Mouse (Mus musculus) limb, embryonic 13.5 days (tissue): ENCODE results near the gene Snx30. TPM values are rescaled to one million over a fixed set of nuclear protein-coding genes. Genes with fewer than 3 reads are reported as not detected.

Source experiments
- ATAC-seq: fragments of 200-750 bp; cut with Nextera tagmentation; 2 replicates; pipeline ENCODE4 v1.8.0; 2017; ENCODE audit warnings: low read depth, moderate number of reproducible peaks, moderate TSS enrichment; ENCODE audit not compliant: low FRiP score
- H3K27ac ChIP-seq: fragments of 300-500 bp; sonication (generic); 2 replicates; pipeline ENCODE4 v1.5.1; 2015; ENCODE audit warnings: inconsistent platforms, mild to moderate bottlenecking, moderate library complexity
- H3K27me3 ChIP-seq: fragments of 300-500 bp; sonication (generic); 2 replicates; pipeline ENCODE4 v1.6.1; 2015; ENCODE audit warnings: mild to moderate bottlenecking, inconsistent platforms
- H3K36me3 ChIP-seq: fragments of 300-500 bp; sonication (generic); 2 replicates; pipeline ENCODE4 v1.6.1; 2015; ENCODE audit warnings: inconsistent platforms, mild to moderate bottlenecking, moderate library complexity
- H3K4me1 ChIP-seq: fragments of 300-500 bp; sonication (generic); 2 replicates; pipeline ENCODE4 v1.6.1; 2015; ENCODE audit warnings: inconsistent platforms
- H3K4me2 ChIP-seq: fragments of 300-500 bp; sonication (generic); replicated peaks from 2 replicates; pipeline ENCODE4 v1.6.1; 2015; ENCODE audit warnings: inconsistent platforms, mild to moderate bottlenecking, moderate library complexity
- H3K4me3 ChIP-seq: fragments of 300-500 bp; sonication (generic); 2 replicates; pipeline ENCODE4 v1.5.1; 2015; ENCODE audit warnings: moderate library complexity, mild to moderate bottlenecking, inconsistent platforms
- H3K9ac ChIP-seq: fragments of 300-500 bp; sonication (generic); 2 replicates; pipeline ENCODE4 v1.6.1; 2015; ENCODE audit warnings: mild to moderate bottlenecking, inconsistent platforms
- H3K9me3 ChIP-seq: fragments of 300-500 bp; sonication (generic); 2 replicates; pipeline ENCODE4 v1.6.1; 2016; ENCODE audit warnings: inconsistent platforms
- WGBS: fragments of 180-500 bp; shearing (Covaris S2); methylation state at CpG from one replicate; pipeline ENCODE4 v1.1.7; 2015; 5-methylcytosine and 5-hydroxymethylcytosine counted together
- polyA plus RNA-seq: library from polyadenylated mRNA; unstranded; fragments of >200 nt; fragmentation: Nextera tagmentation; extraction: Ambion mirVana; gene quantifications from 2 replicates; pipeline ENCODE4 v1.2.1, GENCODE M21; 2015

The Snx30 gene
- polyA plus RNA-seq = 8.0 and 11.2 TPM in 2 replicates

- H3K4me3 ChIP-seq = peak within 1 kb of the TSS; percentile 95
- H3K4me2 ChIP-seq = peak within 1 kb of the TSS; percentile 99
- peaks cover 21% of the 10 kb centered on the region for H3K4me1 ChIP-seq
- H3K9me3 ChIP-seq = no peaks in the 10 kb centered on the region
- ATAC-seq = peak; percentile 93
- 2% methylated on average over 40 of the region's 45 CpGs for WGBS
- H3K27ac ChIP-seq = peak within 1 kb of the TSS; percentile 72; the same call in 1 of the 2 replicates
- H3K36me3 ChIP-seq = no peaks in the 10 kb centered on the region
- peak within 1 kb of the TSS; percentile 88 for H3K9ac ChIP-seq
- no peaks in the 10 kb centered on the region for H3K27me3 ChIP-seq
Observed at GRCm38 (mm10) chr4:59805181-59805967, at the start of gene Snx30. Gene Snx30 (plus strand): TSS chr4:59805840.

- Histone ChIP-seq H3K9me3 (no peaks in the 10 kb centered on the region), H3K27ac (no peak overlapping the region), H3K9ac (no peak overlapping the region), H3K36me3 (peaks cover 6% of the 10 kb centered on the region; the same call in 1 of the 2 replicates), H3K4me3 (no peak overlapping the region), H3K4me2 (no peak overlapping the region), H3K4me1 (0 out of 2 replicates have a peak, but pooled peaks cover 4% of the 10 kb centered on the region), H3K27me3 (no peaks in the 10 kb centered on the region)
- ATAC-seq = no peak
- WGBS = 89% methylated on average over 9 of the region's 9 CpGs
Observed at GRCm38 (mm10) chr4:59756332-59757082, 49.1 kb upstream of the Snx30 start.

GRCm38 (mm10) chr4:59757452-59758435 is 47.9 kb upstream of the Snx30 start:
- Histone ChIP-seq H3K27ac (no peak overlapping the region), H3K9ac (no peak overlapping the region), H3K4me2 (no peak overlapping the region), H3K27me3 (no peaks in the 10 kb centered on the region), H3K4me3 (no peak overlapping the region), H3K36me3 (no peaks in the 10 kb centered on the region), H3K9me3 (no peaks in the 10 kb centered on the region), H3K4me1 (0 out of 2 replicates have a peak, but pooled peaks cover 4% of the 10 kb centered on the region)
- WGBS = 71% methylated on average over 12 of the region's 12 CpGs
- ATAC-seq = no peak

- H3K4me2 ChIP-seq = no peak overlapping the region
- H3K9me3 ChIP-seq = no peaks in the 10 kb centered on the region
- no peaks in the 10 kb centered on the region for H3K36me3 ChIP-seq
- H3K9ac ChIP-seq = no peak overlapping the region
- H3K27me3 ChIP-seq = no peaks in the 10 kb centered on the region
- 0 out of 2 replicates have a peak, but pooled peaks cover 4% of the 10 kb centered on the region for H3K4me1 ChIP-seq
- WGBS = 80% methylated on average over 4 of the region's 4 CpGs
- H3K4me3 ChIP-seq = no peak overlapping the region
- no peak for ATAC-seq
- no peak overlapping the region for H3K27ac ChIP-seq
Observed at GRCm38 (mm10) chr4:59760016-59760415, 45.6 kb upstream of the Snx30 start.

GRCm38 (mm10) chr4:59760636-59761364 is 44.8 kb upstream of the Snx30 start:
- WGBS = 64% methylated on average over 10 of the region's 10 CpGs
- Histone ChIP-seq H3K27me3 (no peaks in the 10 kb centered on the region), H3K27ac (no peak overlapping the region), H3K36me3 (no peaks in the 10 kb centered on the region), H3K4me1 (0 out of 2 replicates have a peak, but pooled peaks cover 7% of the 10 kb centered on the region), H3K4me2 (no peak overlapping the region), H3K9me3 (no peaks in the 10 kb centered on the region), H3K4me3 (no peak overlapping the region), H3K9ac (no peak overlapping the region)
- ATAC-seq = no peak

GRCm38 (mm10) chr4:59761365-59761729 is 44.3 kb upstream of the Snx30 start:
- Histone ChIP-seq H3K9me3 (no peaks in the 10 kb centered on the region), H3K27ac (no peak overlapping the region), H3K36me3 (no peaks in the 10 kb centered on the region), H3K27me3 (no peaks in the 10 kb centered on the region), H3K9ac (no peak overlapping the region), H3K4me1 (0 out of 2 replicates have a peak, but pooled peaks cover 7% of the 10 kb centered on the region), H3K4me3 (no peak overlapping the region), H3K4me2 (no peak overlapping the region)
- 85% methylated on average over 4 of the region's 4 CpGs for WGBS
- no peak for ATAC-seq

- Histone ChIP-seq H3K36me3 (peaks cover 4% of the 10 kb centered on the region), H3K4me3 (no peak overlapping the region), H3K9me3 (no peaks in the 10 kb centered on the region), H3K27me3 (no peaks in the 10 kb centered on the region), H3K4me1 (0 out of 2 replicates have a peak, but pooled peaks cover 3% of the 10 kb centered on the region), H3K27ac (no peak overlapping the region; the same call in 1 of the 2 replicates), H3K9ac (no peak overlapping the region), H3K4me2 (peak overlapping the region; percentile 22)
- no peak for ATAC-seq
- WGBS = 75% methylated on average over 7 of the region's 7 CpGs
Observed at GRCm38 (mm10) chr4:59764950-59765349, 40.7 kb upstream of the Snx30 start.

- WGBS = 14% methylated on average over 7 of the region's 7 CpGs
- no peak for ATAC-seq
Observed at GRCm38 (mm10) chr4:59765385-59766005, 40.1 kb upstream of the Snx30 start.

GRCm38 (mm10) chr4:59767717-59768116 is 37.9 kb upstream of the Snx30 start:
- no peaks in the 10 kb centered on the region for H3K9me3 ChIP-seq
- H3K9ac ChIP-seq = no peak overlapping the region
- H3K4me2 ChIP-seq = no peak overlapping the region
- 0 out of 2 replicates have a peak, but pooled peaks cover 3% of the 10 kb centered on the region for H3K4me1 ChIP-seq
- 88% methylated on average over 2 of the region's 2 CpGs for WGBS
- peaks cover 27% of the 10 kb centered on the region for H3K36me3 ChIP-seq
- no peak for ATAC-seq
- no peak overlapping the region for H3K27ac ChIP-seq
- H3K4me3 ChIP-seq = no peak overlapping the region
- H3K27me3 ChIP-seq = no peaks in the 10 kb centered on the region

More at GRCm38 (mm10) chr4:59765385-59766005, 40.1 kb upstream of the Snx30 start:
- Histone ChIP-seq H3K4me2 (peak overlapping the region; percentile 22), H3K4me3 (no peak overlapping the region), H3K9me3 (no peaks in the 10 kb centered on the region), H3K4me1 (0 out of 2 replicates have a peak, but pooled peaks cover 3% of the 10 kb centered on the region), H3K36me3 (peaks cover 10% of the 10 kb centered on the region), H3K27ac (no peak overlapping the region; the same call in 1 of the 2 replicates), H3K9ac (no peak overlapping the region), H3K27me3 (no peaks in the 10 kb centered on the region)

GRCm38 (mm10) chr4:59772171-59772879 is 33.3 kb upstream of the Snx30 start:
- no peak overlapping the region for H3K27ac ChIP-seq
- H3K36me3 ChIP-seq = peaks cover 46% of the 10 kb centered on the region
- no peak overlapping the region for H3K4me2 ChIP-seq
- WGBS = 84% methylated on average over 17 of the region's 17 CpGs
- H3K4me3 ChIP-seq = no peak overlapping the region
- no peak for ATAC-seq
- no peaks in the 10 kb centered on the region for H3K9me3 ChIP-seq
- no peak overlapping the region for H3K9ac ChIP-seq
- no peaks in the 10 kb centered on the region for H3K4me1 ChIP-seq
- no peaks in the 10 kb centered on the region for H3K27me3 ChIP-seq
